Mouse (Mus musculus) limb, embryonic 12.5 days (tissue): ENCODE measurements around the gene Kif11. TPM values are rescaled to one million over a fixed set of nuclear protein-coding genes. Genes with fewer than 3 reads are reported as not detected.

ENCODE experiments used
- ATAC-seq: fragments of 200-750 bp; cut with Nextera tagmentation; 2 replicates; pipeline ENCODE4 v1.8.0; 2017; ENCODE audit warnings: low read depth, moderate TSS enrichment; ENCODE audit not compliant: insufficient number of reproducible peaks, insufficient read depth, low FRiP score, low TSS enrichment
- H3K27ac ChIP-seq: fragments of 300-500 bp; sonication (generic); 2 replicates; pipeline ENCODE4 v1.5.1; 2016; ENCODE audit warnings: mild to moderate bottlenecking, moderate library complexity
- H3K27me3 ChIP-seq: fragments of 300-500 bp; sonication (generic); 2 replicates; pipeline ENCODE4 v1.6.1; 2016; ENCODE audit warnings: mild to moderate bottlenecking, moderate library complexity
- H3K36me3 ChIP-seq: fragments of 300-500 bp; sonication (generic); 2 replicates; pipeline ENCODE4 v1.6.1; 2016; ENCODE audit warnings: mild to moderate bottlenecking, moderate library complexity
- H3K4me1 ChIP-seq: fragments of 300-500 bp; sonication (generic); replicated peaks from 2 replicates; pipeline ENCODE4 v1.6.1; 2016
- H3K4me2 ChIP-seq: fragments of 300-500 bp; sonication (generic); 2 replicates; pipeline ENCODE4 v1.6.1; 2016; ENCODE audit warnings: mild to moderate bottlenecking, moderate library complexity
- H3K4me3 ChIP-seq: fragments of 300-500 bp; sonication (generic); replicated peaks from 2 replicates; pipeline ENCODE4 v1.5.1; 2016; ENCODE audit warnings: mild to moderate bottlenecking
- H3K9ac ChIP-seq: fragments of 300-500 bp; sonication (generic); replicated peaks from 2 replicates; pipeline ENCODE4 v1.6.1; 2016; ENCODE audit warnings: mild to moderate bottlenecking, moderate library complexity
- H3K9me3 ChIP-seq: fragments of 300-500 bp; sonication (generic); 2 replicates; pipeline ENCODE4 v1.6.1; 2016; ENCODE audit warnings: mild to moderate bottlenecking, moderate library complexity
- WGBS: fragments of 180-500 bp; shearing (Covaris S2); methylation state at CpG from one replicate; pipeline ENCODE4 v1.1.7; 2016; 5-methylcytosine and 5-hydroxymethylcytosine counted together
- polyA plus RNA-seq: library from polyadenylated mRNA; unstranded; fragments of >200 nt; fragmentation: Nextera tagmentation; extraction: Ambion mirVana; gene quantifications from 2 replicates; pipeline ENCODE4 v1.2.1, GENCODE M21; 2016

The Kif11 gene
- polyA plus RNA-seq, 1 experiment from 2014 or later: 89.1 TPM

DNA sequence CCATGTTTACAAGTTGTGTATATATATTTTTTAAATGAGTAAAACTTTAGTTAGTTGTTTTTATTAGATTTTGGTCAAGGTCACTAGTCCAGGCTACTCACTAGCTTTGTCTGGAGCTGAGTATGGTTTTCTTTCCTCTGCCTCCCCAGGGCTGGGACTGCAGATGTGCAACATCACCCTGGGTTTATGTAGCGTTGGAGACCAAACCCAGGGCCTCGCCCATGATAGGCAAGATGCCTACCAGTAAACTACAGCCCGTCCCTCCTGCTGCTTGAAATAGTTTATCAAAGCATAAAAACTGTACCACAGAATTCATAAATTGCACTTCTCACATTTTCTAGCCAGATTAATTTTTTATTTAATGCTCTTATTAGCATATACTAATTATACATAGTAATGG, 73.0 kb downstream of the Kif11 start:
- Histone ChIP-seq H3K9me3 (no peaks in the 10 kb centered on the region), H3K9ac (no peak overlapping the region), H3K27ac (no peak overlapping the region), H3K4me3 (no peak overlapping the region), H3K4me1 (no peaks in the 10 kb centered on the region; the same call in 1 of the 2 replicates), H3K27me3 (peaks cover 2% of the 10 kb centered on the region; the same call in 1 of the 2 replicates), H3K36me3 (no peaks in the 10 kb centered on the region), H3K4me2 (no peak overlapping the region)
- ATAC-seq: no peak
- 76% methylated on average over 3 of the region's 3 CpGs for WGBS

DNA sequence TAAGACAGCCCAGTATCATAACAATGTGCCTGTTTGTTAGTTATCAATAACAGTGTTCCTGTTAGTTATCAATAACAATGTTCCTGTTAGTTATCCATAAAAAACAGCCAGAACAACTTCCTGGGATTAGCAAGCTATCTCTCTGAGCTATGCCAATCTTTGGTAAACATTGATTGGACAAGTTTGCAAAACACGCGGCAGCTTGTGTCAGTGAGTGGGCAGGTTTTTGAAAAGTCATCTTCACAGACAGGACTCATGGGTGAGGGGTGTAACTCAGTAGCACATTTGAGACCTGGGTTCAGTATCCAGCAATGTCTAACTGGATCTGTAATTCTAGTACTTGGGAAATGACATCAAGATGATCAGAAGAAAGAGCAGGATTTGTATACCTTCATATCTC, 79.3 kb downstream of the Kif11 start:
- Histone ChIP-seq H3K9ac (no peak overlapping the region), H3K4me2 (no peak overlapping the region), H3K27ac (no peak overlapping the region), H3K4me3 (no peak overlapping the region), H3K9me3 (no peaks in the 10 kb centered on the region), H3K4me1 (no peaks in the 10 kb centered on the region), H3K36me3 (no peaks in the 10 kb centered on the region), H3K27me3 (peaks cover 2% of the 10 kb centered on the region; the same call in 1 of the 2 replicates)
- WGBS: 89% methylated on average over 2 of the region's 2 CpGs
- ATAC-seq: no peak

DNA sequence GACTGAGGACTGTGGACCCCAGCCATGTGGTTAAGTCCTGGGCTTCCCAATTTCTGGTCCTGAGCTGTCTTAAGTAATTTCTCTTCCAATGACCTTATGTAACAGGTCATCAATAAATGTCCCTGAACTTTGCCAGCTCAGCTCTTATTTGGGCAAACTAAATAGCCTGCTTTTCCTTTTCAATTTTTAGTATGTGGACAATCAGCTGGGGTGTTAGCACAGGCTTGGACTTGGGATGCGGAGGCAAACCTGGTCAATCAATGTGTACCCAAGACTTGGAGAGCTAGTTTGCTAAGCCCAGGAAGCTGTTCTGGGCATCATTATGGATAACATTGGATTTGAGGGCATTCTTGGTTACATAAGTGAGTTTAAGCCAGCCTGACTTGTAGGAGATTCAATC, 79.8 kb downstream of the Kif11 start:
- Histone ChIP-seq H3K27ac (no peak overlapping the region), H3K4me2 (no peak overlapping the region), H3K36me3 (no peaks in the 10 kb centered on the region), H3K9ac (no peak overlapping the region), H3K4me3 (no peak overlapping the region), H3K9me3 (no peaks in the 10 kb centered on the region), H3K27me3 (peaks cover 2% of the 10 kb centered on the region; the same call in 1 of the 2 replicates), H3K4me1 (no peaks in the 10 kb centered on the region)
- 87% methylated on average over 1 of the region's 1 CpGs for WGBS
- no peak for ATAC-seq

DNA sequence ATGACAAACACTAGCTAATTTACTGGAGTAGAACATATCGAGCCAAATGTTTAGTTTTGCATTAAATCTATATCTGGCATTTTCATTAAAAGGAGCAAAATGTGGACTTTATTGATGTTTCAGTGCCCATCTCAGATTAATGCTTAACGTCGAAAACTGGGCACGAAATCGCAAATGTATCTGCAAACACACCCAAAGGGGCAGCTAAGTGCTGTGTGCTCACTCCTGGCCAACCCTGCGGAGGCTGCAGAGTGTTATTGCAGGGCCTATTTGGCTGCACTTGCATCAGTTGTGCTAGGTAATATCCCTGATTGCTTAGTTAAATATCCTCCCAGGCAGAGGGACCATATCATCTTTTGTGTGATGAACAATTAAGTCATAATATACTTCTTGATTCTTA, 81.8 kb downstream of the Kif11 start:
- Histone ChIP-seq H3K9ac (no peak overlapping the region), H3K4me3 (no peak overlapping the region), H3K27ac (no peak overlapping the region), H3K27me3 (no peaks in the 10 kb centered on the region), H3K9me3 (no peaks in the 10 kb centered on the region), H3K4me1 (no peaks in the 10 kb centered on the region), H3K36me3 (no peaks in the 10 kb centered on the region), H3K4me2 (no peak overlapping the region)
- WGBS: 81% methylated on average over 6 of the region's 6 CpGs
- no peak for ATAC-seq

DNA sequence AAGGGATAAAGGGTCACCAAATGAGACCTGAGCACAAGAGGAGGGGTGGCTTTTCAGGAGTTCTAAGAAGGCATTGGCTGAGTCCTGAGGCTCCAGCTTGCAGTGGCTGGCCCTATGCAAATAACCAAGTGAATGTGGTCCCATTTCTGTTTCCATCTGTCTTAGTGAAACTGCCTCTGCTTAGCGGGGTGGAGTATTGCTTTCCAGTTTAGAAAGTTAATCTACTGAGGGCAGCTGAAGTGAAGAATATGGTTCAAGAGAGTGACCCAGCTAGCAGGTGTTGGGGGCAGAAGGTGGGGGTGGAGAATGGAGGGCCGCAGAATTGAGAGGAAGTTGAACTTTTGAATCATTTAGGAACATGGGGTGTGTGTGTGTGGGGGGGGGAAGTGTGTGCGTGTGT, 90.2 kb downstream of the Kif11 start:
- H3K4me3 ChIP-seq: no peak overlapping the region
- no peaks in the 10 kb centered on the region for H3K27me3 ChIP-seq
- 76% methylated on average over 3 of the region's 3 CpGs for WGBS
- H3K9ac ChIP-seq: no peak overlapping the region
- no peaks in the 10 kb centered on the region for H3K36me3 ChIP-seq
- no peak overlapping the region for H3K4me2 ChIP-seq
- no peaks in the 10 kb centered on the region for H3K9me3 ChIP-seq
- no peaks in the 10 kb centered on the region for H3K4me1 ChIP-seq
- no peak for ATAC-seq
- no peak overlapping the region for H3K27ac ChIP-seq

DNA sequence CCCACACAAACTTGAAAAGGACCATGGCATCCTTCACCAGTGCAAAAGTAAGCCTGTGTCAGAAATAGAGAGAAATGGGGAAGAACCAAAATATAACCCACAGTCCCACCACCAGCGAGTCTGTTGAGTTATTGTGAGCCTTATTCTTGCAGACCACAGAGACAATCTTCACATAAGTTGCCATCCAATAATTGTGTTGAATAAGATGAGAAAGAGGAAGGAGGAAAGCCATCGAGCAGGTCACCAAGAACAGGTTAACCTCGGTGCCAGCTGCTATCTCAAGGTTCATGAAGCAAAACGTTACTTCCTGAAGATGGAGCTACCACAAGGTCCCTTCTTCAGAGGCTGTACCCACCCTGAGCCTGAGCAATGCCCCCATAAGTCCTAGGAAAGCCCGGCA, 90.8 kb downstream of the Kif11 start:
- Histone ChIP-seq H3K27ac (no peak overlapping the region), H3K27me3 (no peaks in the 10 kb centered on the region), H3K4me3 (no peak overlapping the region), H3K9ac (no peak overlapping the region), H3K4me1 (no peaks in the 10 kb centered on the region), H3K4me2 (no peak overlapping the region), H3K36me3 (no peaks in the 10 kb centered on the region), H3K9me3 (no peaks in the 10 kb centered on the region)
- WGBS: 86% methylated on average over 5 of the region's 5 CpGs
- no peak for ATAC-seq

DNA sequence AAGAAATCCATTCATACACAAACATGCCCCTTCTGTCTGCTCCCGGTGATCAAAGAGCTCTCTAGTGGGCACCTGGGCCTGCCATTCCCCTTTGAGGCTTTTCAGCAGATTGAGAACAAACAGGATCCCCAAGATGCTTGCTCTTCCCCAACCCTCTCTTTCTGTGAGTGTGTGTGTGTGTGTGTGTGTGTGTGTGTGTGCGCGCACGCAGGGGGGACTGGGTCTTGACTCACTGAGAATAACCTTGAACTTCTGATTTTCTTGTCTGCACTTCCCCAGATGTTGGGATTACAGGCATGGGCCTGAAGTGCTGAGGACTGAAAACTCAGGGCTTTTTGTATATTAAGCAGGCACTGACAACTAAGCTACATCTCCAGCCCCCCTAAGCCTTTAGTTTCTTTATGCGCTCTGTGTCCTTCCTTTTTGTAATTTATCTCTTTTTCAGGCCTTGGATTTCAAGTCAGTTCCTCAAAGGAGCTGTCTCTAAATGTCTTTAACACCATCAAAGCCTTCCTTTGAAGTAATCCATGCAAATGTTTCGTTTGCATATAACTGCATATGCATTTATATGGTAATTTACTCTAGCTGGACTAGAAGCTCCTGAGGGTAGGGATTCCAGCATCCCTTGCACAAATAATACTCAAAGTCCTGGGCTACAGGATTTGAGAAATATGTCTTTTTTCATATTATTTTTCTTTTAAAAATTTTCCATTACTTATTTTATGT, 92.8 kb downstream of the Kif11 start:
- no peak overlapping the region for H3K9ac ChIP-seq
- H3K27ac ChIP-seq: no peak overlapping the region
- no peaks in the 10 kb centered on the region for H3K4me1 ChIP-seq
- no peaks in the 10 kb centered on the region for H3K36me3 ChIP-seq
- 68% methylated on average over 6 of the region's 6 CpGs for WGBS
- no peaks in the 10 kb centered on the region for H3K9me3 ChIP-seq
- no peak for ATAC-seq
- no peaks in the 10 kb centered on the region for H3K27me3 ChIP-seq
- H3K4me3 ChIP-seq: no peak overlapping the region
- no peak overlapping the region for H3K4me2 ChIP-seq

Other genes with a start within 250 kb of the Kif11 start
- gene March5, start 168.9 kb upstream of the Kif11 start, polyA plus RNA-seq: 150 and 155 TPM in 2 replicates
- gene Cpeb3, start 167.8 kb upstream of the Kif11 start, polyA plus RNA-seq: 1.2 and 1.9 TPM in 2 replicates
- gene Ide, start 38.6 kb upstream of the Kif11 start, polyA plus RNA-seq: 35.3 and 39.7 TPM in 2 replicates
- 9.7 and 10.1 TPM in 2 replicates for gene Hhex, start 58.4 kb downstream of the Kif11 start, polyA plus RNA-seq
- 6.7 and 7.4 TPM in 2 replicates for gene Exoc6, start 174.0 kb downstream of the Kif11 start, polyA plus RNA-seq